Mouse (Mus musculus) heart, embryonic 15.5 days (tissue): ENCODE results near the gene Frem1. TPM values are rescaled to one million over a fixed set of nuclear protein-coding genes. Genes with fewer than 3 reads are reported as not detected.

ENCODE experiments used
- ATAC-seq: fragments of 200-750 bp; cut with Nextera tagmentation; replicated peaks from 2 replicates; pipeline ENCODE4 v1.8.0; 2017; ENCODE audit warnings: low read depth, moderate TSS enrichment; ENCODE audit not compliant: insufficient number of reproducible peaks, insufficient read depth, low FRiP score
- H3K27ac ChIP-seq: fragments of 300-500 bp; sonication (generic); 2 replicates; pipeline ENCODE4 v1.5.1; 2015; ENCODE audit warnings: mild to moderate bottlenecking, inconsistent platforms
- H3K27me3 ChIP-seq: fragments of 300-500 bp; sonication (generic); 2 replicates; pipeline ENCODE4 v1.6.1; 2015; ENCODE audit warnings: inconsistent platforms
- H3K36me3 ChIP-seq: fragments of 300-500 bp; sonication (generic); 2 replicates; pipeline ENCODE4 v1.6.1; 2015; ENCODE audit warnings: mild to moderate bottlenecking, inconsistent platforms
- H3K4me1 ChIP-seq: fragments of 300-500 bp; sonication (generic); replicated peaks from 2 replicates; pipeline ENCODE4 v1.6.1; 2015; ENCODE audit warnings: inconsistent platforms
- H3K4me2 ChIP-seq: fragments of 300-500 bp; sonication (generic); 2 replicates; pipeline ENCODE4 v1.6.1; 2015; ENCODE audit warnings: inconsistent platforms, mild to moderate bottlenecking, moderate library complexity
- H3K4me3 ChIP-seq: fragments of 300-500 bp; sonication (generic); 2 replicates; pipeline ENCODE4 v1.5.1; 2015; ENCODE audit warnings: mild to moderate bottlenecking, inconsistent platforms
- H3K9ac ChIP-seq: fragments of 300-500 bp; sonication (generic); 2 replicates; pipeline ENCODE4 v1.6.1; 2015; ENCODE audit warnings: mild to moderate bottlenecking, inconsistent platforms
- H3K9me3 ChIP-seq: fragments of 300-500 bp; sonication (generic); replicated peaks from 2 replicates; pipeline ENCODE4 v1.6.1; 2016; ENCODE audit warnings: inconsistent platforms
- WGBS: fragments of 180-500 bp; shearing (Covaris S2); methylation state at CpG from one replicate; pipeline ENCODE4 v1.1.7; 2015; ENCODE audit warnings: mixed read lengths; 5-methylcytosine and 5-hydroxymethylcytosine counted together
- polyA plus RNA-seq: library from polyadenylated mRNA; unstranded; fragments of >200 nt; fragmentation: Nextera tagmentation; extraction: Ambion mirVana; gene quantifications from 2 replicates; pipeline ENCODE4 v1.2.1, GENCODE M21; 2015

The Frem1 gene
- polyA plus RNA-seq, 1 experiment from 2014 or later, result 3.5 TPM

- H3K4me3 ChIP-seq, result no peak overlapping the region
- ATAC-seq, result no peak
- no peak overlapping the region for H3K4me2 ChIP-seq
- peaks cover 18% of the 10 kb centered on the region for H3K4me1 ChIP-seq
- WGBS, result 33% methylated on average over 5 of the region's 5 CpGs
- H3K27me3 ChIP-seq, result no peaks in the 10 kb centered on the region
- H3K9ac ChIP-seq, result no peak overlapping the region
- H3K36me3 ChIP-seq, result peaks cover 15% of the 10 kb centered on the region
- H3K27ac ChIP-seq, result no peak overlapping the region
- no peaks in the 10 kb centered on the region for H3K9me3 ChIP-seq
Measured at GRCm38 (mm10) chr4:82848552-82849234, 203.4 kb downstream of the Frem1 start.

Other genes with a start within 250 kb of the Frem1 start
- gene Zdhhc21, start 192.4 kb downstream of the Frem1 start, polyA plus RNA-seq, result 9.0 and 10.1 TPM in 2 replicates
- not detected in 2 replicates for gene Cer1, start 167.2 kb downstream of the Frem1 start, polyA plus RNA-seq